ENCODE assay signal across 13 mouse cellular contexts in the genomic region with DNA sequence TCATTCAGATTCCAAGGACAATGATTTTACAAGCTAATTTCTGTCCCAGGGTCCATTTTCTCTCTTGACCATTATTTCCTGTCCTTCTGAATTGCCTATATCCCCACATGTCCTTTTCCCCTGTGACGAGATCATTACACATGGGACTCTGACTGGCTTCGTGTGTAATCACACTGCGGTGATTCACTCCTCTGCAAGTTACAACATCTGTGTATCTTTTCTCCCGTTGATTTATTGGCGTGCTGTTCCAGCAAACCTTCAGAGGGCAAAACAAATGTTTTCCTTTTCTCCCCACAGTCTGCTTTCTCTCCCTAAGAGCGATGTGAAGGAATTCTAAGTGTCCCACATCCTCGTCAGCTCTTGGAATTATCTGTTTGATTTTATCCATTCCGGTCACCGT. TPM values are rescaled to one million over a fixed set of nuclear protein-coding genes. Genes with fewer than 3 reads are reported as not detected.
A peak's percentile ranks its signal among the peaks of the same experiment; 100 is the strongest.
DNase-seq lines count a peak whose midpoint lies in the region; ATAC-seq and TF ChIP-seq lines count a peak whose summit lies in the region.
"Had no signal": no experiment of that assay in that cellular context is flagged by ENCODE, and none has a peak within 500 bp of the region (broad histone marks: within the 10 kb centered on the region; RNA-seq: fewer than 3 reads in every experiment).

No protein-coding gene starts in this region.

- H3K4me1 ChIP-seq in kidney, adult 2 months (ENCODE audit: control insufficient read depth, insufficient read depth, low read length), result no peaks in the 10 kb centered on the region
- H3K4me1 ChIP-seq in stomach, embryonic 16.5 days (ENCODE audit: control insufficient read depth, insufficient read depth, low read length), result peaks cover 17% of the 10 kb centered on the region
- H3K4me1 ChIP-seq in hindbrain, embryonic 16.5 days (ENCODE audit: control insufficient read depth, insufficient read depth, low read depth, low read length), result no peaks in the 10 kb centered on the region

- DNase-seq in kidney, adult 2 months, result peak; percentile 6
- DNase-seq in kidney, postnatal 4 days, result no peak
- DNase-seq in ovary, postnatal 14 days (ENCODE audit: low spot score), result peak; percentile 13
- no peak for DNase-seq in ovary, postnatal 36 days (ENCODE audit: low spot score)
- DNase-seq in adrenal gland, postnatal 36 days, result peak; percentile 57 to 65
- DNase-seq in frontal cortex, postnatal 36 days (ENCODE audit: low spot score in 2 of 2), result no peak
- DNase-seq: heart, adult 11 months; heart, postnatal 10 days; right cerebral cortex, postnatal 4 days had no signal

- TF ChIP-seq POLR2A in kidney, adult 2 months (IDR thresholded peaks at IDR 0.05; ENCODE audit: low read depth, low read length), result no peak

- H3K9me3 ChIP-seq in stomach, embryonic 16.5 days (replicated peaks; ENCODE audit: control insufficient read depth, low read length), result no peaks in the 10 kb centered on the region
- no peaks in the 10 kb centered on the region for H3K9me3 ChIP-seq in hindbrain, embryonic 16.5 days (ENCODE audit: control insufficient read depth, low read length)

- no peak overlapping the region for H3K4me2 ChIP-seq in stomach, embryonic 16.5 days (ENCODE audit: low read depth, low read length)
- H3K4me2 ChIP-seq in hindbrain, embryonic 16.5 days (ENCODE audit: low read length), result no peak overlapping the region
- H3K4me2 ChIP-seq: liver, embryonic 11.5 days had no signal

- H3K27me3 ChIP-seq in kidney, adult 2 months (replicated peaks; ENCODE audit: control insufficient read depth, insufficient read depth, low read length), result no peaks in the 10 kb centered on the region
- H3K27me3 ChIP-seq in stomach, embryonic 16.5 days (ENCODE audit: control insufficient read depth, insufficient read depth, low read length), result no peaks in the 10 kb centered on the region
- H3K27me3 ChIP-seq in hindbrain, embryonic 16.5 days (replicated peaks; ENCODE audit: control insufficient read depth, insufficient read depth, low read length), result no peaks in the 10 kb centered on the region

- no peak overlapping the region for H3K9ac ChIP-seq in stomach, embryonic 16.5 days (ENCODE audit: low read length)
- H3K9ac ChIP-seq in hindbrain, embryonic 16.5 days (ENCODE audit: low read depth, low read length), result no peak overlapping the region

- no peak for ATAC-seq in stomach, embryonic 16.5 days (ENCODE audit: insufficient read depth, low FRiP score)
- no peak for ATAC-seq in hindbrain, embryonic 16.5 days

- no peak overlapping the region for H3K27ac ChIP-seq in kidney, adult 2 months (ENCODE audit: insufficient read depth, low read depth, low read length)
- H3K27ac ChIP-seq in stomach, embryonic 16.5 days (ENCODE audit: low read length), result peak overlapping the region; percentile 54; the same call in 1 of the 2 replicates
- no peak overlapping the region for H3K27ac ChIP-seq in hindbrain, embryonic 16.5 days (ENCODE audit: low read depth, low read length)

- TF ChIP-seq CTCF in kidney, adult 2 months (conservative IDR thresholded peaks at IDR 0.05; ENCODE audit: insufficient read depth, insufficient read length, low read depth, low read length), result no peak

- H3K36me3 ChIP-seq in kidney, adult 2 months (ENCODE audit: control insufficient read depth, insufficient read depth, low read length), result no peaks in the 10 kb centered on the region
- H3K36me3 ChIP-seq in stomach, embryonic 16.5 days (ENCODE audit: control insufficient read depth, insufficient read depth, low read length), result no peaks in the 10 kb centered on the region
- H3K36me3 ChIP-seq in hindbrain, embryonic 16.5 days (ENCODE audit: control insufficient read depth, insufficient read depth, low read length), result no peaks in the 10 kb centered on the region

- H3K4me3 ChIP-seq in kidney, adult 2 months (ENCODE audit: insufficient read depth, low read depth, low read length), result no peak overlapping the region
- no peak overlapping the region for H3K4me3 ChIP-seq in stomach, embryonic 16.5 days (replicated peaks; ENCODE audit: low read length)
- no peak overlapping the region for H3K4me3 ChIP-seq in hindbrain, embryonic 16.5 days (ENCODE audit: low read length)

- WGBS in kidney, adult 2 months, result 36% methylated on average over 9 of the region's 9 CpGs
- WGBS in stomach, embryonic 16.5 days, result 38% methylated on average over 9 of the region's 9 CpGs
- 74% methylated on average over 9 of the region's 9 CpGs for WGBS in hindbrain, embryonic 16.5 days

RNA-seq across cellular contexts. Expression of gene Col17a1, which starts 7.8 kb away (rescaled TPM):
- polyA plus RNA-seq in kidney, adult 2 months (2012; rRNA removed), result 0.27 and 0.54 TPM in 2 replicates
- under 1 TPM in 1 of 2 experiments, not detected in 1; 0.17 TPM for total RNA-seq in adrenal gland, postnatal 36 days (2021)
- polyA plus RNA-seq in stomach, embryonic 16.5 days (2015; fragmentation: Nextera tagmentation; extraction: Ambion mirVana), result 12.8 and 16.0 TPM in 2 replicates
- 0.39 and 0.44 TPM in 2 replicates for polyA plus RNA-seq in hindbrain, embryonic 16.5 days (2015; fragmentation: Nextera tagmentation; extraction: Ambion mirVana)
- total RNA-seq: neutrophil, adult 5-6 weeks had no signal

RNA-seq across cellular contexts. Expression of gene Sfr1, which starts 31.7 kb away (rescaled TPM):
- 34.7 and 46.9 TPM in 2 replicates for polyA plus RNA-seq in kidney, adult 2 months (2012; rRNA removed)
- total RNA-seq in adrenal gland, postnatal 36 days (2021), result 100 to 1,000 TPM in 1 of 2 experiments, 10 to 100 TPM in 1; 97.7 to 101 TPM
- 290 and 293 TPM in 2 replicates for polyA plus RNA-seq in stomach, embryonic 16.5 days (2015; fragmentation: Nextera tagmentation; extraction: Ambion mirVana)
- polyA plus RNA-seq in hindbrain, embryonic 16.5 days (2015; fragmentation: Nextera tagmentation; extraction: Ambion mirVana), result 157 and 163 TPM in 2 replicates

Comparison
In these comparisons a context has a peak if more than half of its experiments do, and no peak if none do; other contexts are left out.
1. DNase-seq: peak in kidney, adult 2 months (single experiment), ovary, postnatal 14 days (single experiment) and adrenal gland, postnatal 36 days (2 of 2); none in kidney, postnatal 4 days (0 of 2), ovary, postnatal 36 days (single experiment) and frontal cortex, postnatal 36 days (0 of 2).